Mouse (Mus musculus): ENCODE measurements around the gene Cinp. TPM values are rescaled to one million over a fixed set of nuclear protein-coding genes. Genes with fewer than 3 reads are reported as not detected.

Gene Cinp
- polyA plus RNA-seq (2012; rRNA removed): 56.8 and 73.0 TPM in 2 replicates

DNA sequence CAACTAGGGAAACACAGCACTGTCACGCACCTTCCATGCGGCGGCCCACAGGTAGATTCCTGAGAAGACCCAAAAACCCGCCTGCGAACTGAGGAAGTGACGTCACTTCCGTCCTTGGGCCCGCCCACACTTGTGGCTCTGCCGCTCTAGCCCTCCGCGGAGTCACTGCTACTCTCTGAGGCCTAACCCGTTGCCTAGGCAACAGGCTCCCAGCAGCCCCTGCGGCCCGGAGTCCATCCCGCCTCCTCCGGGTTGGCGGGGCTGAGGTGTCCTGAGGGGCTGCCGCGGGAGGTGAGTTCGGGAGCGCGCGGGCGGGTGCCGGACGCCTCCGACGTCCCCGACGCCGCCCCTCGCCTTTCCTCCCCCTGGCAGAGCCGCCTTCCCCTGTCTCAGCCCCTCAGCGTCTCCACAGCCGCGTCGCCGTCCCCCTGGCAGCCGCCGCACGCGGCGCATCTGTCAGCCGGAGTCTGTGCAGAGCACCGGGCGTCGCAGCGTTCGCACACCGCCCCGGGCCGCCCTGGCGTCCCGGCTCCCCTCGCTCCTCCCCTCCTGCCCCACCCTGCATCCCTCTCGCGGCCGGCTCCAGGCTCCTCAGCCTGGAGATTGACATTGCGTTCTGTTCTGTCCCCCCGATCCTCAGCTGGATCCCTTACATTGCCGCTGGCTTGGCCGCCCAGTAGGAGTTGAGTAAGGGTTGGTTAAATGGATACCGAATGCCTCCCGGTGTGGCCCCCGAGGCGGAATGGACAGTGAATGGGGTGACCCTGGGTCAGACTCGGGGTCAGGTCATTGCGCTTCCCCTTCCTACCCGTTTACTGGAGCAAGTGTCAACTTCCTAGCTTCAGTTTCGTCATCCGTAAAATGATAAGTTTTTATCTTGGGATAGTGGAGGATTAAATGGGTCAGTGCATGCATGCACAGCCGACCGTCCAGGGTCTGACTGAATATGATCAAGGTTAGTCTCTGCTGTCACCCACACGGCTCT is at the start of gene Cinp, which contains the start of gene Tecpr2:
Gene Cinp, minus strand, starts transcription at position 110 of the 985 bp plus-strand sequence.
Gene Tecpr2, plus strand, starts transcription at position 229 of the 985 bp plus-strand sequence.

DNA sequence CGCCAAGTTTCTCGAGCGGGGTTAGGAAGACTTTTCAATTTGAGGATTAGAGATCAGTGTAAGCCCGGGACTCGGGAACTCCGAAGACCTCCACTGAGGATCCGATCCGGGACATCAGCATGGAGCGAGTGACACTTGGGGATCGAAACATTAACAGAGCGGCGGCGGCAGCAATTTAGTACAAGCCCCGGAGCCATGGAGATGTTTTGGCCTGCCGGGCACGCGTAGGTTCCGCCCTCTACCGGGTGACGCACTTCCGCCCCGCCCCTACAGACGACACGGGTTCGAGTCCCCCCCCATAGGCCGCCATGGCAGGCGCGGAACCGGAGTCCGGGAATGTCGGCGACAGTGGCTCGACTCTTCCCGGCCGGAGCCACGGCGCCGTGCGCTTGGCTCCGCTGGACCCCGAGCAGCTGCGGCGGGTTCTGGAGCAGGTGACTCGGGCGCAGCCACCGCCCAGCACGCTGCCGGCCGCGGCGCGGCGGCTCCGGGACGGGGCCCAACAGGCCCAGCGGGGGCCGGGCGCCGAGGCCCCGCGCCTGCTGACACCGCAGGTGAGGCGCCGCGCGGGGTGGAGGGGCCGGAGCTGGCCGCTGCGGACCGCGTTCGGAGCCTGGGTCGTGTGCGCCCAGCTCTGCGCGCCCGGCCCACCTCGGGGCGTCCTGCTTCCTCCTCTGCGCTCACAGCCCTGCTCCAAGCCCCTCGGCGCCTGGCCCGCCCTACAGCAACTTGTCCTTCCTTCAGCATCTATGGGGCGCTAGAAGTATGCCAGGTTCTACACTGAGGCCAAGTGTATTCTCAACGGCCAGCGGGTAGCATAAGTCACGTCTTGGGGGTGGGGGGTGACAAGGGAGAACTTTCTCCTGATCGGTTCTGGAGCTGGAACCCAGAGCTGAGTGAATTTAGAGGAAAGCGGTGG is 38.7 kb downstream of the Cinp start, which contains the start of gene Zfp839:
Gene Zfp839, plus strand, starts transcription at position 244 of the 919 bp plus-strand sequence.

DNA sequence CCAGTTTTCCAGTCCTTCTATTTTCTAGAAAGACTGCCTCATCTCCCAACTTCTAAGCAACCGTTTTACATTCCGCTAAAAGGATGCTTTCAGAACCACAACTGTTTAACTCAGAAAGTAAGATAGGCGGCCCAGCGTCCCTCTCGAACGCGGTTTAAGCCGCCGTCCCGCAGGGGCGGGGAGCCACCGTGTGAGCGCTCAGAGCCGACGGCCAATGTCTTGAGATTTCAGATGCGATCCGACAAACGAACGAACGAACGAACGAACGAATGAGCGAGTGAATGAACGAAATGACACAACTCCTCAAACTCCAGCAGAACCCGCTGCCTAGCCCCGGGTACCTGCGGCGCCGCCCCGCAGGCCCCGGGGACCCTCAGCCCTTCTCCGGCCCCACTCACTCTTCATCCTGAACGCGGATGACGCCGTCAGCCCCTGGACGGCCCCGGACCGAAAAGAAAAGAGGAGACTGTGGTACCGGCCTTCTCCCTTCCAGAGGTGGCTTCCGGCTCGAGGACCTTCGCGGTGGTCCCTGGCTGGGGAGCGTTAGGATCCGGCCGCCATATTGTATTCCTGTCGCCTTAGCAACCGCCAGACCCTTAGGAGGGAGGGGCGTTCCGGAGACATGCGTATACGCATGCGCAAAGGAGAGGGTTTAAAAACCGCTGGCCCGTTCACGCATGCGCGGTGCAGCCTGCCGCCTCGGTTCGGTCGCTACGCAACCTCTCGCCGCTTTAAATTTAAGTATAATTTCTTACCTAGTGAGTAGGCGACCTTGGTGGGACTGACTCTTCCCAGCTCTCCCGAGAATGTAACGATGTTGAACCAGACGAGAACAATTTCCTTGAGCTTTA is 48.4 kb downstream of the Cinp start, which contains the start of gene Mok:
Gene Mok, minus strand, starts transcription at position 592 of the 851 bp plus-strand sequence.

Other genes with a start within 250 kb of the Cinp start
- not detected in 2 replicates for gene 1700001K19Rik, start 206.5 kb downstream of the Cinp start, polyA plus RNA-seq (2012; rRNA removed)
- 94.0 and 152 TPM in 2 replicates for gene Hsp90aa1, start 186.4 kb downstream of the Cinp start, polyA plus RNA-seq (2012; rRNA removed)
- gene Wdr20, start 151.2 kb downstream of the Cinp start, polyA plus RNA-seq (2012; rRNA removed): 14.8 and 17.0 TPM in 2 replicates
- gene Mok, start 48.2 kb downstream of the Cinp start, polyA plus RNA-seq (2012; rRNA removed): 7.0 and 7.1 TPM in 2 replicates
- gene Zfp839, start 38.9 kb downstream of the Cinp start, polyA plus RNA-seq (2012; rRNA removed): 8.8 and 9.4 TPM in 2 replicates
- 13.1 and 15.7 TPM in 2 replicates for gene Tecpr2, start 119 bp upstream of the Cinp start, polyA plus RNA-seq (2012; rRNA removed)
- 53.1 and 58.5 TPM in 2 replicates for gene Ankrd9, start 89.9 kb upstream of the Cinp start, polyA plus RNA-seq (2012; rRNA removed)
- gene Rcor1, start 150.2 kb upstream of the Cinp start, polyA plus RNA-seq (2012; rRNA removed): 6.5 and 7.8 TPM in 2 replicates